Mouse (Mus musculus) retina, postnatal 7 days (tissue): ENCODE results near the gene Pgc.

Source experiments
- DNase-seq: peaks from one replicate; pipeline ENCODE4 v3.0.0-alpha.2; 2012; ENCODE audit warnings: low read depth, low spot score

Gene Pgc

DNA sequence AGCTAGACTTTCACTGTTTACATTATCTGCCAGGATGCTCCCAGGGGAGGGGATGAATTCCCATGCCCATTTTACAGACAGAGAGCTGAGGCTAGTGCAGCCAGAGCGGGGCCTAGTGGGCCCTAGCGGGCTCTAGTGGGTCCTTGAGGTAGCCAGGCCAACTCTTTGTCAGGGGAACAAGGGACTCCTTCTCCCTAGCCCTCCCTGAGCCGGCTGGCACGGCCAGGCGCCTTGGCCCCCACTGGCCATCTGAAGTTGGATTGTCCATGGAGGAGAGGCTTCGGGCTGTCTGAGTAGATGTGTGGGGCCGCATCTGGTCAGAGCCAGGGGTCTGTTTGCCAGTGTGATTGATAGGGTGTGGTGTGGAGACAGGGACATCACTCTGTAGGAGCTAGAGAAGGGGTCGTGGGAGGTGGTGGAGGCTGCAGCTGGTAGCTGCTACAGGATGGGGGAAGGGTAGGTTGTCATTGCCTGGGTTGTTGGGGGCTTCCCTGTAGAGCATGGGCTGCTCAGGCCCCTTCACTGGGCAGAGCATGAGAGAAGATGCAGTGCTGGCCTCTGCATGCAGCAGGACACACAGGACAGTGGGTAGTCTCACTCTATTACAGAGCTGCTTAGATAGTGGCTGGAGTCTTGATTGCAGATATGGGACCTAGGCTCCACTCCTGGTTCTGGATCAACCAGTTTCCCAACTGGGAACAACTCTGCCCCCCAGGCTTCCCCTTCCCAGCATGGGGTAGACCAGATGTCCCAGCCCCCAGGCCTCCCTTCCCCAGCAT is 57.0 kb downstream of the Pgc start:
- no peak for DNase-seq
